Mouse (Mus musculus) spleen, adult 2 months (tissue): ENCODE data around the gene Tnfaip8l2. TPM values are rescaled to one million over a fixed set of nuclear protein-coding genes. Genes with fewer than 3 reads are reported as not detected.
A peak's percentile ranks its signal among the peaks of the same experiment; 100 is the strongest.

Experiments
- DNase-seq, 2 experiments: peaks; one replicate each; pipeline versions ENCODE4 v3.0.0 to v3.0.0-alpha.2; 2012 to 2021; ENCODE audit warnings: low spot score in 2 of 2, low read depth in 1 of 2
- H3K27ac ChIP-seq: fragments of 200-500 bp; 2 replicates; pipeline ENCODE4 v1.5.1; 2012; ENCODE audit warnings: low read length, inconsistent platforms; ENCODE audit not compliant: insufficient read depth
- H3K27me3 ChIP-seq: fragments of 200-500 bp; 2 replicates; pipeline ENCODE4 v1.6.1; 2012; ENCODE audit warnings: mild to moderate bottlenecking, moderate library complexity, low read length, inconsistent platforms; ENCODE audit not compliant: control insufficient read depth, insufficient read depth
- H3K36me3 ChIP-seq: fragments of 200-500 bp; 2 replicates; pipeline ENCODE4 v1.6.1; 2012; ENCODE audit warnings: mild to moderate bottlenecking, low read length, inconsistent platforms; ENCODE audit not compliant: control insufficient read depth, insufficient read depth
- H3K4me1 ChIP-seq: fragments of 200-500 bp; 2 replicates; pipeline ENCODE4 v1.6.1; 2011; ENCODE audit warnings: inconsistent platforms; ENCODE audit not compliant: control insufficient read depth, insufficient read depth, insufficient read length
- H3K4me3 ChIP-seq: fragments of 200-500 bp; 2 replicates; pipeline ENCODE4 v1.5.1; 2011; ENCODE audit warnings: mild to moderate bottlenecking, inconsistent platforms; ENCODE audit not compliant: insufficient read depth, insufficient read length; ENCODE audit errors: extremely low read depth
- CTCF ChIP-seq: fragments of 200-500 bp; IDR thresholded peaks from 2 replicates; pipeline ENCODE4 v1.5.1; 2011; ENCODE audit warnings: mild to moderate bottlenecking, inconsistent platforms; ENCODE audit not compliant: insufficient read depth, insufficient read length, insufficient replicate concordance; ENCODE audit errors: extremely low read depth
- POLR2A ChIP-seq: fragments of 200-500 bp; IDR thresholded peaks from 2 replicates; pipeline ENCODE4 v1.6.1; 2011; ENCODE audit warnings: low read depth, low read length, inconsistent platforms
- WGBS: fragments of 180-500 bp; shearing (Covaris S2); methylation state at CpG from one replicate; pipeline ENCODE4 v1.1.7; 2018; 5-methylcytosine and 5-hydroxymethylcytosine counted together
- polyA plus RNA-seq: library from polyadenylated mRNA; depleted of rRNA; stranded (reverse); fragments of >200 nt; gene quantifications from 2 replicates; pipeline ENCODE4 v1.2.3, GENCODE M21; 2012; rRNA removed

Gene Tnfaip8l2
- 89.1 and 132 TPM in 2 replicates for polyA plus RNA-seq

DNA sequence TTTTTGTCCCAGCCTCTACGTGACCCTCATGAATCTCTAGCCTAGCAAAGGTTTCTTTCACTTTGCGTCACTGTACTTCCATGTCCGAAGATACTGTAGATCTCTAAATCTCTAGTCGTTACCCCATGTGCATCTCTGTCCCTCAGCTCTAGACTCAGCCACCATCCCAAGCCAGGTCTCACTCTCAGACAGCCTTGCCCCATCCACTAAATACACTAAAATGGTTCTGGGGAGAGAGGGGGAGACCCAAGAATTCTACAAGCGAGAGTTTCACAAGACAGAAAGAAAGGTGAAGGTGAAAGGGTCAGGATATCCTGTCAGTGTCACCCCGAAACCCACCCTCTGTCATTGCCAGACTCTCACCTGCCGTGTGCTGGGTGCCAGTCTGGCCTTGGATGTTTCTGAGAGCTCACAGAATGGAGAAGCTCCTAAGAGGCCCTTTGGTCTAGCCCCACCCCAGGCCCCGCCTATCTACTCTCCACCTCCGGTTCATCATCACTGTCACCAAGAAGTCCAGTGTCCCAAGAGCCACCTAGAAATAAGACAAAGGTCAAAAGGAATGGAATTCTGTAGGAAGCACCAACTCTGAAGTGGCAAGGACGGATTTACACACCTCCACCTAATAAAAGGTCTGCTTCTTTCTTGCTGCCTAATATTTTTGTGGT lies at the start of gene Tnfaip8l2:
TSS of gene Tnfaip8l2 (minus strand) at position 409 of the 665 bp plus-strand sequence.
- Histone ChIP-seq H3K36me3 (peaks cover 12% of the 10 kb centered on the region), H3K4me3 (peak within 1 kb of the TSS; percentile 82), H3K4me1 (peaks cover 17% of the 10 kb centered on the region; the same call in 1 of the 2 replicates), H3K27ac (peak within 1 kb of the TSS; percentile 94), H3K27me3 (no peaks in the 10 kb centered on the region)
- DNase-seq, result peak; percentile 50 to 75
- WGBS, result 19% methylated on average over 10 of the region's 10 CpGs
- TF ChIP-seq CTCF (no peak), POLR2A (peak; percentile 88)

DNA sequence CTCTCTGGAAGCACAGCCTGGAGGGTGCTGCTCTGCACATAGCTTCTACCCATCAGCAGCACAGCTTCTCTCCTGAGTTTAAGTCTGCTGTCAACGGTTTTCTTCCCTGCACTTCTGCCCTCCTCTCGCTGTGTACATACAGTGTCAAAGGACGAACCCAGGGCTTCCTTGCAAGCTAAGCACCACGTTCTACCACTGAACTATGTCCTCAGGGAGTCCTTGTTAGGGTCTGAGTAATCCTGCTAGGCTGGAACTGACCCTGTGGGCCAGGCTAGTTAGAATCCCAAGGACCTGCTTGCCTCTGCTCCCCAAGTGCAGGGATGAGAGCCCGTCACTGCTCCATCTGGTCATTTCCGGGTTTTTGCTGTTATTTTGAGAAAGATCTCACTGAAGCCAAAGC lies 44.7 kb upstream of the Tnfaip8l2 start:
- Histone ChIP-seq H3K36me3 (peaks cover 29% of the 10 kb centered on the region), H3K4me3 (no peak overlapping the region), H3K27ac (no peak overlapping the region), H3K27me3 (no peaks in the 10 kb centered on the region), H3K4me1 (no peaks in the 10 kb centered on the region)
- no peak for DNase-seq
- TF ChIP-seq POLR2A, result no peak
- no peak for TF ChIP-seq CTCF
- WGBS, result 95% methylated on average over 6 of the region's 6 CpGs

DNA sequence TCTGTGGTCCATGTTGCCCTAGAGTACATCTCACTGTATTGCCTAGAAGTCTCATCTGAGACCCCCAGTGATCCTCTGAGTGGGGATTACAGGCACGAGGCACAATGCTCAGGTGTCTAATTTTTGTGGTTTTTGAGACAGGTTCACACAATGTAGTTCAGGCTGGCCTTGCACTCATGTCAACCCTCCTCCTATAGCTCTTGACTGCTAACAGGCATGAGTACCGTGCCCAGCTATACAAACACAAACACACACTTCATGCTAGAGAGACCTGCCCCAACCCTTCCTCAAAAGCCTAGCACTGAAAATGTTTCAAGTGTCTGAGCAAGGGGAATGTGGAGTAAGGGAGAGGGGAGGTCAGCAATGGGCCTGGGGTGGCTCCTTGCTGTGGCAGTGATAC lies 43.9 kb upstream of the Tnfaip8l2 start:
- WGBS, result 88% methylated on average over 2 of the region's 2 CpGs
- TF ChIP-seq CTCF (no peak), POLR2A (no peak)
- Histone ChIP-seq H3K4me3 (no peak overlapping the region), H3K4me1 (no peaks in the 10 kb centered on the region), H3K27ac (no peak overlapping the region), H3K27me3 (no peaks in the 10 kb centered on the region), H3K36me3 (peaks cover 28% of the 10 kb centered on the region)
- DNase-seq, result no peak

DNA sequence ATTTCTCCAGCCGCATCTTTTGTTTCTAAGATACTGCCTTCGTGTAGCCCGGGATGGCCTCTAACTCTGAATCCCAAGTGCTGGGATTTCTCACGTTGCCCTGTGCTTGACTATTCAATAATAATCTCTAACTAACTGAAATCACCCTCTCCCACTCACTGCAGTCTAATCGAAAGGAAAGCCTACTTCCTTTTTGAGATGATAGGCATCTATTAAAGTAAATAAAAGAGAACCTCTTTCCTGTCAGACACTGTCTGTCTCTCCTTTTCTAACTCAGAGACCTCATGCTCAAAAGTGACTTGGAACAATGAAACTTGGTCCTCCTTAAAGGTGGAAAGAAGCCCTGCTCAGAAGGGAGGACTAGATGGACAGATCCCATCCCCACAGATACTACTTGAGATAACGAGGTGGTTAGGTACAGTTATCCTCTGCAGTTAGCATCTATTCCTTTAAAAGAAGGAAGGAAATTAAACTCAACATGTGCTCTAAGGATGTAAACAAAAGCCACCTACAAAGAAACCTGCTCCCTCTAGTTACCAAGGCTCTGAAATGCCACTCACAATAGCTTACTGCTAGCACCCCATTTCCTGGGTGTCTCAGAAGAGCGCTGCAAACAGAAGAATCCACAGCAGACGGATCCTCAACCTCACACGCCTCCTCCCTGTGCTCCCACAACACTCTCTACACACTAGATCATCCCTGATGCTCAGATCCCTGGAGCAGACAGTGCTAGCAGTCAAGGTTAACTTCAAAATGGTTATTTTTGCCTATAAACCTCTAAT lies 42.8 kb upstream of the Tnfaip8l2 start:
- H3K4me3 ChIP-seq, result no peak overlapping the region
- no peaks in the 10 kb centered on the region for H3K4me1 ChIP-seq
- H3K36me3 ChIP-seq, result peaks cover 28% of the 10 kb centered on the region
- TF ChIP-seq CTCF, result no peak
- no peak for TF ChIP-seq POLR2A
- H3K27ac ChIP-seq, result no peak overlapping the region
- 71% methylated on average over 9 of the region's 9 CpGs for WGBS
- H3K27me3 ChIP-seq, result no peaks in the 10 kb centered on the region
- no peak for DNase-seq

DNA sequence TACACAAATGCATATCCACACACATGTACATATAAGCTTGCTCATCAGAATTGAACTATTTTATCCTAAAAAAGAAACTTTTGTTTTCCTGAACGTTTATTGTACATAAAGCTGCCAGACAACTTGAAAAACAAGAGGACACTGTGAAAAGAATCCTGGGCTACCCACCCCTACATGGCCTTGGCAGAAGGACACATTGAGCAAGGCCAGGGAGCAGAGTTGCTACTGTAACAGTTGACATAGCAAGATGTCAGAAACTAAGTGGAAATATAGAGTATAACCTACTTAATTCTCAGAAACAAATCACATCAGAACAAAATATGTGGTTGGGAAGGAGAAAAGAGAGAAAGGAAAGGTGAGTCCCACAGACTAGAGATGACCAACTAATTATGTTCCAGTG lies 39.7 kb upstream of the Tnfaip8l2 start:
- no peak for TF ChIP-seq CTCF
- TF ChIP-seq POLR2A, result no peak
- WGBS, result 80% methylated on average over 1 of the region's 1 CpGs
- H3K4me3 ChIP-seq, result no peak overlapping the region
- H3K4me1 ChIP-seq, result no peaks in the 10 kb centered on the region
- no peak overlapping the region for H3K27ac ChIP-seq
- no peaks in the 10 kb centered on the region for H3K27me3 ChIP-seq
- DNase-seq, result no peak
- H3K36me3 ChIP-seq, result peaks cover 10% of the 10 kb centered on the region

DNA sequence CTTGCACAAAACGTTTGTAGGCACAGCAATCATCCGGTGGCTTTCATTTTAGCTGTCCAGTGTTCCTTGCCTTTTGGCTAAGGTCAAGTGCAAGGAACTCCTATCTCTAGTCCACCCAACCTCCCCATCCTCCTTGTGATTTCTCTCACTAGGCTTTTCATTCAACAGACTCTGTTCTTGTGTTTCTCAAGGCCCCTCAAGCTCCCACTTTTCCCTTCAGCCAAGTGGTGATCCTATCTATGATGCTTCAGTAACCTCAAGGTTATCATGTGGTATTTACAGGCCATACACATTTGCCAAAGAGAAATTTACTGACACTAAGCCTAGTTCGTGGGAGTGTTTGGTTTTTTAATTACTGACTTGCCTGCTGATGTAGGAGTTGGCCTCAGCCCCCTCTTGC lies 37.7 kb upstream of the Tnfaip8l2 start:
- H3K4me3 ChIP-seq, result no peak overlapping the region
- H3K36me3 ChIP-seq, result peaks cover 3% of the 10 kb centered on the region; the same call in 1 of the 2 replicates
- no peaks in the 10 kb centered on the region for H3K27me3 ChIP-seq
- DNase-seq, result no peak
- H3K4me1 ChIP-seq, result no peaks in the 10 kb centered on the region
- H3K27ac ChIP-seq, result no peak overlapping the region
- TF ChIP-seq POLR2A, result no peak
- TF ChIP-seq CTCF, result no peak
- WGBS, result 69% methylated on average over 3 of the region's 3 CpGs

DNA sequence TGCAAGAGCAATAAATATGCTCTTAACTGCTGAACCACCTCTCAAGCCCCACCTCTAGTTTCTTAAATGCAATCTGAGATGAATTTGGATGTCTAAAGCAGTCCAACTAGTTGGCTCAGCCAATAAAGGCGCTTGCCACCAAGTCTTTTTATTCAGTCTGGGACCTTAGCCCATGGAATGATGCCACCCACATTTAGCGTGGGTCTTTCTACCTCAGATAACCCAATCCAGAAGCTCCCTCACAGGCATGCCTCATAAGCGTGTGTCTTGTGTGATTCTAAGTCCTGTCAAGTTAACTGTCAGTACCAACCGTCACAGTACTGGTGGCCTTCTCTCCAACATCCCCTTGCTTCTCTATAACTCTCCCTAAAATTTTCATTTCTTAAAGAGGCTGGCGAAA lies 36.8 kb upstream of the Tnfaip8l2 start:
- Histone ChIP-seq H3K27ac (no peak overlapping the region), H3K36me3 (peaks cover 3% of the 10 kb centered on the region; the same call in 1 of the 2 replicates), H3K4me1 (no peaks in the 10 kb centered on the region; the same call in 1 of the 2 replicates), H3K27me3 (no peaks in the 10 kb centered on the region), H3K4me3 (no peak overlapping the region)
- DNase-seq, result no peak
- TF ChIP-seq POLR2A (no peak), CTCF (no peak)
- WGBS, result 88% methylated on average over 5 of the region's 5 CpGs
